Mouse (Mus musculus): Measurements from ENCODE around the gene Gm20721.

DNA sequence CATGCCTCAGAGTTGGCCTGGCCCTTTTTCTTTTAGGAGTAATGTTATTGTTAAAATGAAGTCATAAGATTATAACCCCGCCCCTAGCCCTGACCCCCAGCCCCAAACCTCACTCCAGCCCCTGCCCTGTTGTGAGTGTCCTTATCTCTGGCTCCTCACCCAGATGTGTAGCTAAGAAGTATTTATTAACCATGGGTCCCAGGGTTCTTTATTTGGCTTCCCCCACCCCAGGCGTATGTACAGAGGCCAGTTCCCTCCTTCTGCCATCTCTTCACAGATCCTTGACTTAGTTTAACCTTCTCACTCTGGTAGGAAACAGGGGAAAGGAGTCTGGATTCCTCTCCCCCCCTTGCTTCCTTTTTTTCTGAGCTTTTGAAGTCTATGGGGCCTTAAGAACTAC, 33.9 kb downstream of the Gm20721 start:
- no peak for TF ChIP-seq CTCF (IDR thresholded peaks at IDR 0.05)
- TF ChIP-seq POLR2A (IDR thresholded peaks at IDR 0.05; ENCODE audit: insufficient read depth, low read depth, low read length) = no peak

Data from heart, adult 2 months (tissue).